Mouse (Mus musculus) lung, postnatal 0 days (tissue): ENCODE measurements around the gene Ptch1.

Experiments used
- CTCF ChIP-seq: IDR thresholded peaks from 2 replicates; pipeline ENCODE4 v1.5.1; 2016; ENCODE audit warnings: antibody characterized with exemption, mild to moderate bottlenecking
- EP300 ChIP-seq: IDR thresholded peaks from 2 replicates; pipeline ENCODE4 v1.6.1; 2016; ENCODE audit warnings: antibody characterized with exemption, mild to moderate bottlenecking, control low read depth

DNA sequence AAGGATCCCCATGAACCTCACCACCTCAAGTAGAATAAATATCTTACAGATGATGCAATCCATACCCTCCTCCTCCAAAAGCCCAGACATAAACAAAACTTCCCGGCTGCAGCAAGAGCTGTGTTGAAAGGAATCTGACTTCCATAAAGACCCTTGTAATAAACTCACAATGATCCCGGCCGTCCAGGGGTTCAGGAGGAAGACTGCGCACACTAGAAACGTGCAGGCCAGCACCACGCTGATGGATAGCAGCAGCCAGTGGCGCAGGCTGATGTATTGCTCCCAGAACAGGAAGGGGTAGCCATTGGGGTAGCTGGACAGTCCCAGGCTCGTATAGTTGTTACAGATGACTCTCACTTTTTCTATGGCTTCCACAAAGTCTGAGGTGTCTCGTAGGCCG is 50.6 kb downstream of the Ptch1 start:
- TF ChIP-seq EP300 = no peak
- no peak for TF ChIP-seq CTCF
